Mouse (Mus musculus): ENCODE results near the gene Sult4a1. TPM values are rescaled to one million over a fixed set of nuclear protein-coding genes. Genes with fewer than 3 reads are reported as not detected.
A peak's percentile ranks its signal among the peaks of the same experiment; 100 is the strongest.
"Not testable (repeated sequence)": the region's sequence is repeated elsewhere in the genome, so short reads cannot be mapped to it uniquely, and the experiment has no call there.

Gene Sult4a1
- polyA plus RNA-seq, 1 experiment from 2014 or later = 21.7 TPM

DNA sequence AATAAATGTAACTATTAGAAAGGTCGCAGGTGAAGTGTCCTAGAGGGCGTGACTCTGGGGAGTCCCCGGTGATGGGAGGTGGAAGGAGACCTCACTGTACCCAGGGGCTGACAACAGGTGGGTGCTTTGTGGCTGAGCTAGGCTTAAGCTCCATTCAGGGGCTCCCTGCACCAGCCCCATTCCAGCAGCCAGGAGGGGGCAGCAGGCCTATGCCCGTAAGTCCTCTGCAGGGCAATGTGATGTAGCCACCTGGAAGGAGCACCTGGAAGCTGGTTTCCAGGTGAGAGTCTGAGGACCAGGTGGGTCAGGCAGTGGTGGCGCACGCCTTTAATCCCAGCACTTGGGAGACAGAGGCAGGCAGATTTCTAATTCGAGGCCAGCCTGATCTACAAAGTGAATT is 18.5 kb upstream of the Sult4a1 start:
- no peak for ATAC-seq (ENCODE audit: low FRiP score)
- Histone ChIP-seq H3K4me1 (no peaks in the 10 kb centered on the region), H3K27ac (no peak overlapping the region), H3K27me3 (no peaks in the 10 kb centered on the region), H3K4me3 (replicated peaks) (no peak overlapping the region), H3K36me3 (replicated peaks) (no peaks in the 10 kb centered on the region), H3K9me3 (no peaks in the 10 kb centered on the region), H3K4me2 (no peak overlapping the region), H3K9ac (no peak overlapping the region)
- 59% methylated on average over 7 of the region's 7 CpGs for WGBS

DNA sequence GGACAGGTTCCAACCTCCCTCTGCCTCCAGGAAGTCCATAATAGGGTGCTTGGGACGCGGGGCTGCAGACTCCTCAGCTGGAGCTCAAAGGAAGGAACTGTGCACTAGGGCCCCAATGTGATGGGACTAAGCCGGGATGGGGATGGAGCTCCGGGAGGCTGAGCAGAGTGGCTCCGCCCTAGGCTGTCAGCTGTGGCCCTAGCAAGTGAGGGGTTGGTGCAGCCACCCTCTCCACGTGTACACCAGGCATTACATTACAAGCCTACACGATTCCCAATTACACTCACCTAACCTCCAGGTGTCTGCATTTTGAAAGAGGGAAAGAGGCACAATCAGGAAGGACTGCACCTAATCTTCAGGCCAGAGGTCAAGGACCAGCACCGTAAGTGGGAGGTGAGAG is 17.5 kb upstream of the Sult4a1 start, which contains the start of gene Pnpla5:
TSS of gene Pnpla5 (minus strand) at position 101 of the 400 bp plus-strand sequence.
- ATAC-seq (ENCODE audit: low FRiP score) = no peak
- WGBS = 67% methylated on average over 8 of the region's 8 CpGs
- Histone ChIP-seq H3K27me3 (no peaks in the 10 kb centered on the region), H3K4me1 (no peaks in the 10 kb centered on the region), H3K9ac (no peak within 1 kb of the TSS), H3K4me3 (replicated peaks) (no peak within 1 kb of the TSS), H3K4me2 (no peak within 1 kb of the TSS), H3K27ac (no peak within 1 kb of the TSS), H3K9me3 (no peaks in the 10 kb centered on the region), H3K36me3 (replicated peaks) (no peaks in the 10 kb centered on the region)

DNA sequence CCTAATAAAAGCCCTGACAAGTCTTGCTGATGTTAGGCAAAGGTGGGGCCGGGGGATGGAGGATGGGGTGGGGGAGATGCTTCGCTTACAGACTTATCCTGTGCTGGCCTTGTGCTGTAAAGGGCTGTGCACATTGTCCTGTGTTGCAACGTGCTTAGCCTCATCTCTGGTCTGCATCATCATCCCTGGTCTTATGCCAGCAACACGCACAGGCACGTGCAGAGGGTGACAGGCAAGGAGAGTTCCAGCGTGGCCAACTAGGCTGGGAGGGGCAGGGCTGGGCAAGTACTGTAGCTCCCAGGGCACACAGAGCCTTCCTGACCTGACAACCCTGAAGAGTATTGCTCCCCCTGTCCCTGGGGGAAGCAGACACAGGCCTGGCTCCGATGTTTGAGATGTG is 15.5 kb upstream of the Sult4a1 start:
- 78% methylated on average over 7 of the region's 7 CpGs for WGBS
- Histone ChIP-seq H3K4me2 (no peak overlapping the region), H3K27me3 (no peaks in the 10 kb centered on the region), H3K27ac (no peak overlapping the region), H3K4me3 (replicated peaks) (no peak overlapping the region), H3K36me3 (replicated peaks) (no peaks in the 10 kb centered on the region), H3K9ac (no peak overlapping the region), H3K9me3 (no peaks in the 10 kb centered on the region), H3K4me1 (no peaks in the 10 kb centered on the region)
- ATAC-seq (ENCODE audit: low FRiP score) = no peak

DNA sequence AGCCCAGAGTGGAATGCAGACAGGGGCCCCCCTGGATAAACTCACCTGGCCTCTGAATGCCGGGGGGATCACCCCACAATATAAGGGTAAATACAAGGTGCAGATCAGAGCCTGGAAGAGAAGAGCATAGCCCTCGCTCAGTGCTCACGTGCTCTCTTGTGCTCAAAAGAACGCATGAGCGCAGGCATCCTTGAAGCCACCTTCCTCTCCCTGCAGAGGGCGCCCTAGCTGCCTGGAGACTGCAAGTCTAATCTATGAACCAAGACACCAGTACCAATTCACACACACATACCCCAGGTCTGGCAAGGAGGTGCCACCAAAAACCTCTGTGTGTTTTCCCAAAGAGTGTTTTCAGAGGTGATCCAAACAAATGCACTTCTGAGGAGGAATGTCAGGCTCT is 15.1 kb upstream of the Sult4a1 start:
- H3K9ac ChIP-seq = no peak overlapping the region
- ATAC-seq (ENCODE audit: low FRiP score) = no peak
- no peaks in the 10 kb centered on the region for H3K36me3 ChIP-seq (replicated peaks)
- WGBS = 21% methylated on average over 6 of the region's 6 CpGs
- H3K4me3 ChIP-seq (replicated peaks) = no peak overlapping the region
- no peaks in the 10 kb centered on the region for H3K9me3 ChIP-seq
- H3K4me1 ChIP-seq = no peaks in the 10 kb centered on the region
- H3K27ac ChIP-seq = no peak overlapping the region
- no peak overlapping the region for H3K4me2 ChIP-seq
- no peaks in the 10 kb centered on the region for H3K27me3 ChIP-seq

DNA sequence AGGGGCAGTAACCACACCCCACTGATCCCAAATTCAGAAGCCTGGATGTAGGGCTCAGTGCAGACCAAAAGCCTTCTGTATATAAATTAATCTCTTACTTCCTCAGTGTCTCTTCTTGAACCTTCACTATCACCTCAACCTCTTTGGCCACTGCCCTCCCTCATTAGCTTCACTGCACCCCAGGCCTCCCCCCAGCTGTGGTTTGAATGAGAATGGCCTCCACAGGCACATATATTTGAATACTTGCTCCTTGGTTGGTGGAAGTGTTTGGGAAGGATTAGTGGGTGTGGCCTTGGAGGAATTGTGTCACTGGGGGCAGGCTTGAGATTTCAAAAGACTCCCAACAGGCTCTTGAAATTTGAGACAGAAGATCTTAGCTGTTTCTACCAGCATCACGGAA is 10.9 kb upstream of the Sult4a1 start:
- Histone ChIP-seq H3K9me3 (no peaks in the 10 kb centered on the region), H3K4me3 (replicated peaks) (no peak overlapping the region), H3K9ac (no peak overlapping the region), H3K27ac (no peak overlapping the region), H3K27me3 (no peaks in the 10 kb centered on the region), H3K36me3 (replicated peaks) (no peaks in the 10 kb centered on the region), H3K4me1 (no peaks in the 10 kb centered on the region), H3K4me2 (no peak overlapping the region)
- ATAC-seq (ENCODE audit: low FRiP score) = no peak
- WGBS = 84% methylated on average over 1 of the region's 1 CpGs

DNA sequence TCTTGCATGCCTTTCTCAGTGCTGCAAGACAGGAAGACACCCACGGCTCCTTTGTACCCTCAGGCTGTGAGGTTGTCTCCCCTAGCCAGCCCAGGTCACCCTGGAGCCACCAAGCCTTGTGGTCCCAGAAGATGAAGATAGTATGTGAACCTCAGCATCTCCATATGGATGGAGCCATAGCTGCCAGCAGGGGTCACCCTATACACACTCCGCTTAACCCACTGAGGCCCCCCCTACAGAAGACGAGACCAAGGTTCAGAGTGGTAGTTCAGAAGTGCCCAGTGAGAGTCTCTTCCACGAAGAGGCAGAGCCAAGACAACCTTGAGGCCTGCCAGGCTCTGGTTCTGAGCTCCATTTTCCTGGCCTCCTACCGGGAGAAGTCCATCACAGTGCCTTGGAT is 10.2 kb upstream of the Sult4a1 start:
- H3K4me2 ChIP-seq = no peak overlapping the region
- H3K27me3 ChIP-seq = no peaks in the 10 kb centered on the region
- no peaks in the 10 kb centered on the region for H3K9me3 ChIP-seq
- H3K9ac ChIP-seq = no peak overlapping the region
- no peak for ATAC-seq (ENCODE audit: low FRiP score)
- no peak overlapping the region for H3K4me3 ChIP-seq (replicated peaks)
- H3K27ac ChIP-seq = no peak overlapping the region
- no peaks in the 10 kb centered on the region for H3K36me3 ChIP-seq (replicated peaks)
- 71% methylated on average over 5 of the region's 5 CpGs for WGBS
- no peaks in the 10 kb centered on the region for H3K4me1 ChIP-seq

DNA sequence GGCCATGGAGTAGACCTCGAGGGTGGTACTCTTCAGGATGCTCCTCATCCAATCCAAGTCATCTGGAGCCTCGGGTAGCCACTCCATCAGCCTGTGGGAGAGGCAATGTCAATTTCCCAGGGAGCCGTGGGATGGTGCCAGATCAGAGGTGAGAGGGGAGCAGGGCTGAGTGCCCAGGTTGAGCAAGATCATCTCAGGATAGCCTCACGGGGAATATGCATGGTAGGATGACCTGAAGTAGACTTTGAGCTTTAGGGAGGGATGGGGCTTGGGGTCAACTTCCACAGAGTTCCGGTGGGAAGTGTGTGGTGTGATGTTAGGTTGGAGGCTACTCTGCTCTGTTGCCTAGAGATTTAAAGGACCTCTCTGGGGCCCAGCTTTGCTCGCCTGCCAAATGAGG is 8.3 kb upstream of the Sult4a1 start:
- H3K27ac ChIP-seq = no peak overlapping the region
- no peak overlapping the region for H3K4me3 ChIP-seq (replicated peaks)
- no peak overlapping the region for H3K9ac ChIP-seq
- no peaks in the 10 kb centered on the region for H3K9me3 ChIP-seq
- no peaks in the 10 kb centered on the region for H3K27me3 ChIP-seq
- no peak for ATAC-seq (ENCODE audit: low FRiP score)
- no peaks in the 10 kb centered on the region for H3K36me3 ChIP-seq (replicated peaks)
- peaks cover 2% of the 10 kb centered on the region; the same call in 1 of the 2 replicates for H3K4me1 ChIP-seq
- 73% methylated on average over 6 of the region's 6 CpGs for WGBS
- H3K4me2 ChIP-seq = no peak overlapping the region

DNA sequence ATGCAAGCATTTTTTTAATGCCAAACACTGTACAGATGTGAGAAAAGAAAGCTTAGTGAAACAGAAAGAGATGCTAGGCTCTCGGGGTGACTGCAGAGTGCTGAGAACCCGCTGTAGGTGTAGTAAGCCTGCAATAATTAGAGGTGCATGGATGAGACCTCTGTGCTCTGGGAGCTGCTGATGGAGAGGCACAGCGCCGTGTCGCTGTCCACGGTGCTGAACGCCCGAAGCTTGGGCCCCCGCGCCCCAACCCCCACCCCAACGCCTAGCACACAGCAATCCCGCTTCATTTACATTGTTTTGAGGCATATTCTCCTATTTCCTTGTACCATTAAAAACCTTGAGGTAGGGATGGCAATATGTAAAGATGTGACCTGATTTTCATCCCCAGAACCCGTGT is 3.3 kb upstream of the Sult4a1 start:
- ATAC-seq (ENCODE audit: low FRiP score) = no peak
- H3K27ac ChIP-seq = no peak overlapping the region
- H3K4me2 ChIP-seq = no peak overlapping the region
- H3K9ac ChIP-seq = no peak overlapping the region
- H3K9me3 ChIP-seq = no peaks in the 10 kb centered on the region
- H3K36me3 ChIP-seq (replicated peaks) = no peaks in the 10 kb centered on the region
- WGBS = 8% methylated on average over 13 of the region's 13 CpGs
- no peak overlapping the region for H3K4me3 ChIP-seq (replicated peaks)
- peaks cover 39% of the 10 kb centered on the region for H3K27me3 ChIP-seq
- peaks cover 23% of the 10 kb centered on the region for H3K4me1 ChIP-seq

DNA sequence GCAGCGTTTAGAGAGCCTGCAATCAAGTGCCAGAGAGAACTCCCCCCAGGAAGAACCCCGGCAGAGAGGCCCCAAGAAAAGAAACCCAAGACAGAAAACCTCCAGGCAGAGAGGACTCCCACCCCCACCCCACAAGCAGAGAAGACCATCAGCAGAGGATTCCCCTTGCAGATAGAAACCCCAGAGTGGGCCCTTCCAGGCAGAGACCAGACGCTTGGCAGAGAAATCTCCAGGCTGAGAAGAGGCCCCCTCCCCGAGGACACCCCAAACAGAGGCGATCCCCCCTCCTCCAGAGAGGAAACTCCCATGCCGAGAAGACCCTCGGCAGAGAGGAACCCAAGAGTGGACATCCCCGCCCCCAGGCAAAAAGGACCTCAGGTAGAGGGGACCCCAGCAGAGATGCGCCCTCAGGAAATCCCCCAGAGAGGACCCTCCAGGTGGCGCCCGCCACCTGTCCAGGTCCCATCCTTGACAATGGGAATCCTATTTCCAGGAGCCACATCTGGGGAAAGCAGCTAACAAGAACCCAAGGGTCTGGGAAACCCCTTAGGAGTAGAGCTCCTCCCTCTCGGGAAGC is 458 bp upstream of the Sult4a1 start:
- 7% methylated on average over 12 of the region's 12 CpGs for WGBS

DNA sequence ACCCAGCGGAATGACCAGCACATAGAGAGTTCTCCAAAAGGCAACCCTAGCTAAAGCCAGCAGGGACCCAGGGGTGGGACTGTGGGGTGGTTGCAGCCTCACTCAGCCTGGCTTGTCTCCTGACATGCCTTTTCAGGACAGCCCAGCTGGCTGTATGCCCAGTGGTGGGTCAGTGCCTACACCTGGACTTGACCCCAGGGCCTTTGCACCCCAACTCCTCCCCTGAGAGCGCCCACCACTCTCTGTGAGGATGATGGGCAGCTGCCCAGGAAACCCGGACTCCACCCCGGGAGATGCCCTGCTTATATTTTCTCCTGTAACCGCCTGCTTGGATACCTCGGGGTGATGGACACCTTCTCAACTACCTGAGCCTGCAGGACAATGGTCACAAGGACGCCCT is 928 bp downstream of the Sult4a1 start:
- peak overlapping the region; percentile 56; the same call in 1 of the 2 replicates for H3K9ac ChIP-seq
- peaks cover 23% of the 10 kb centered on the region for H3K4me1 ChIP-seq
- H3K4me2 ChIP-seq = peak overlapping the region; percentile 91
- no peaks in the 10 kb centered on the region for H3K9me3 ChIP-seq
- WGBS = 84% methylated on average over 7 of the region's 7 CpGs
- no peaks in the 10 kb centered on the region for H3K36me3 ChIP-seq (replicated peaks)
- H3K4me3 ChIP-seq (replicated peaks) = peak overlapping the region; percentile 63
- H3K27me3 ChIP-seq = peaks cover 46% of the 10 kb centered on the region
- no peak for ATAC-seq (ENCODE audit: low FRiP score)
- H3K27ac ChIP-seq = no peak overlapping the region

More for the DNA sequence above, 458 bp upstream of the Sult4a1 start:
- Histone ChIP-seq H3K4me1 (peaks cover 23% of the 10 kb centered on the region), H3K27me3 (peaks cover 46% of the 10 kb centered on the region), H3K9ac (peak overlapping the region; percentile 56), H3K9me3 (no peaks in the 10 kb centered on the region), H3K27ac (0 out of 2 replicates have a peak overlapping the region, but pooled peaks have one; percentile 19), H3K4me2 (peak overlapping the region; percentile 91), H3K36me3 (replicated peaks) (no peaks in the 10 kb centered on the region), H3K4me3 (replicated peaks) (peak overlapping the region; percentile 63)
- peak; percentile 30; the same call in 1 of the 2 replicates for ATAC-seq (ENCODE audit: low FRiP score)

DNA sequence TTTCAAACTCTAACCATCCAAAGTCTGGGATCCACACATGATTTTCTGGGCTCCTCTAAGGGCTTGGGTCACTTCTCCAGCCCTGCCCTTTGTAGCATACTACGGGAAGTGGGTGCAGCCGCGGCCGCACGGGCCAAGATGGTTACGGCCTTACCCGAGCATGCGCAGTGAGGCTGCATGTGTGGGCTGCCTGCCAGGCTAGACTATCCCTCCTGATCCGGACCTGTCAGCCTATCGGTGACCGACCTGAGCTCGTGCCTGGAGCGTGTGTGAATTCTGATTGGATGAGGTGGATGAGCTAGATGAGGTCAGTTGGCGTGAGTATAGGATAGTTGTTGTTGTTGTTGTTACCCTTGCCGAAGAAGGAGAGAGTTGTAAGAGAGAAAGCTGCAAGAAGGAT is 8.0 kb downstream of the Sult4a1 start:
- H3K9me3 ChIP-seq; H3K4me3 ChIP-seq (replicated peaks); H3K27me3 ChIP-seq; H3K9ac ChIP-seq; H3K27ac ChIP-seq; ATAC-seq (ENCODE audit: low FRiP score); H3K4me1 ChIP-seq; H3K36me3 ChIP-seq (replicated peaks); H3K4me2 ChIP-seq: not testable (repeated sequence)
- 88% methylated on average over 15 of the region's 15 CpGs for WGBS

DNA sequence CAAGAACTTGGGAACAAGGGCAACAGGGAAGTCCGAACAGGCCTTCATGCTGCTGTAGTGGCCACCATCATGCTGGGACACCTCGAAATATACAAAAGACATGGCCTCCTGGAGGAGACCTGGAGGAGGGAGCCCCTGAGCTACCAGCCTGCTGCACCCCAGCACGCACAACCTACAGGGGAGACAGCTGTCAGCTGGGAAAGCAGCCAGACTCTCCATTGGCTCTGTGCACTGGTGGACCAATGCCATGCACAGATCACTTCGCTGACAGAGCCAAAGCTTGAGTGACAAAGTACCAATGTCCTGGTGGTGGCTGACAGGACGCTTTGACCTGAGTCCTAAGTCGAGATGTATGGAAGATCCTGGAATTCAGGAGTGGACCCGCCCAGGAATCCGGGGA is 9.5 kb downstream of the Sult4a1 start:
- Histone ChIP-seq H3K9me3 (no peaks in the 10 kb centered on the region), H3K4me2 (no peak overlapping the region), H3K4me1 (no peaks in the 10 kb centered on the region), H3K27me3 (no peaks in the 10 kb centered on the region), H3K36me3 (replicated peaks) (no peaks in the 10 kb centered on the region), H3K9ac (no peak overlapping the region), H3K27ac (no peak overlapping the region), H3K4me3 (replicated peaks) (no peak overlapping the region)
- 89% methylated on average over 8 of the region's 8 CpGs for WGBS
- no peak for ATAC-seq (ENCODE audit: low FRiP score)

DNA sequence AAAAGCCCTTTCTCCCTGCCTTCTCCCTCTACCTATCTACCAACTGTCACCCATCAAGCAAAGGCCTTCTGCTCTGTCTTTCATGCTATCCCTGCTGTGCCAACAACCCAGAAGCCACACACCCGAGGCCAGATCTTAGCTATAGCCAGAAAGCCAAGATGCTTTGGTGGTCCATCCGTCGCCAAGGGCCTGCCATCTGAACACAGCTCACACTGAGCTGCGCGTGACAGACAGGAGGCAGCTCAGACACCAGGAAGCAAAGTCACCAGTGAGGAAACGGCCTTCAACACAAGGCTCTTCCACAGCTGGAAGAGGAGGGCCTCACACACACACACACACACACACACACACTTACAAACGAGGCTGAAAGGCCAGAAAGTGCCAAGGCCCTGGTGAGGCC is 10.6 kb downstream of the Sult4a1 start:
- Histone ChIP-seq H3K9me3 (no peaks in the 10 kb centered on the region), H3K9ac (no peak overlapping the region), H3K4me2 (no peak overlapping the region), H3K27ac (no peak overlapping the region), H3K27me3 (no peaks in the 10 kb centered on the region), H3K4me1 (no peaks in the 10 kb centered on the region), H3K4me3 (replicated peaks) (no peak overlapping the region), H3K36me3 (replicated peaks) (no peaks in the 10 kb centered on the region)
- ATAC-seq (ENCODE audit: low FRiP score) = no peak
- WGBS = 66% methylated on average over 7 of the region's 7 CpGs

Measured in forebrain, embryonic 12.5 days (tissue).